Mouse (Mus musculus) kidney, adult 2 months (tissue): Measurements from ENCODE around the gene Tmem254c.
"Not testable (repeated sequence)": the region's sequence is repeated elsewhere in the genome, so short reads cannot be mapped to it uniquely, and the experiment has no call there.

Source experiments
- CTCF ChIP-seq: fragments of 200-500 bp; conservative IDR thresholded peaks from 2 replicates; pipeline ENCODE4 v1.5.1; 2011; ENCODE audit warnings: low read depth, mild to moderate bottlenecking, control low read depth, low read length, moderate library complexity, mixed read lengths; ENCODE audit not compliant: insufficient read depth, insufficient read length
- POLR2A ChIP-seq: fragments of 200-500 bp; IDR thresholded peaks from one replicate; pipeline ENCODE4 v1.6.1; 2011; ENCODE audit warnings: low read depth, low read length, control low read depth

DNA sequence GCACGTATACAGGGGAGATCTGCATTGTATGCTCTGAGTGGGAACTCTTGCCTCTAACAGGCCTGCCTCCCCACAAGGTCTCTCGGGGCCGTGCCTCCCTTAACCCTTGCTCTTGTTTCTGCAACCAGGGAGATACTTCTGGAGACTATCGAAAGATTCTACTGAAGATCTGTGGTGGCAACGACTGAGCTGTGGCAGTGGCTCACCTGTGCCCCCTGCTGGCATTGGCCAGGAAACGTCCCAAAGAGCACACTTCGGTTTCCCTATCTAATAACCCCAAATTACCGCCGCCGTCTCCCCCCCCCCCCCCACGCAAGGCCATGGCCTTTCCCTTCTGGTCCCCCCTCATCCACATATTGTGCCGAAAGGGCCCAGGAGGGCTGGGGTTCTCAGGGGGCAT lies 41.5 kb downstream of the Tmem254c start:
- TF ChIP-seq CTCF, POLR2A: not testable (repeated sequence)
